Mouse (Mus musculus) olfactory bulb, adult 2 months (tissue): ENCODE data around the gene Ankrd11. TPM values are rescaled to one million over a fixed set of nuclear protein-coding genes. Genes with fewer than 3 reads are reported as not detected.

Experiments used
- H3K27ac ChIP-seq: fragments of 200-500 bp; 2 replicates; pipeline ENCODE4 v1.5.1; 2012; ENCODE audit warnings: low read depth, low read length; ENCODE audit not compliant: insufficient read depth
- H3K4me1 ChIP-seq: fragments of 200-500 bp; 2 replicates; pipeline ENCODE4 v1.6.1; 2012; ENCODE audit warnings: low read length; ENCODE audit not compliant: control insufficient read depth, insufficient read depth
- H3K4me3 ChIP-seq: fragments of 200-500 bp; 2 replicates; pipeline ENCODE4 v1.5.1; 2012; ENCODE audit warnings: mild to moderate bottlenecking, low read depth, low read length, moderate library complexity; ENCODE audit not compliant: insufficient read depth
- CTCF ChIP-seq: fragments of 200-500 bp; IDR thresholded peaks from 2 replicates; pipeline ENCODE4 v1.5.1; 2012; ENCODE audit warnings: low read depth, mild to moderate bottlenecking, low read length, moderate library complexity; ENCODE audit not compliant: insufficient read depth
- POLR2A ChIP-seq: fragments of 200-500 bp; IDR thresholded peaks from 2 replicates; pipeline ENCODE4 v1.6.1; 2012; ENCODE audit warnings: mild to moderate bottlenecking, low read depth, low read length, moderate library complexity; ENCODE audit not compliant: insufficient read depth
- WGBS: fragments of 180-500 bp; shearing (Covaris S2); methylation state at CpG from one replicate; pipeline ENCODE4 v1.1.7; 2018; 5-methylcytosine and 5-hydroxymethylcytosine counted together
- polyA plus RNA-seq: library from polyadenylated mRNA; stranded (reverse); fragments of >200 nt; gene quantifications from 2 replicates; pipeline ENCODE4 v1.2.4, GENCODE M21; 2012; ENCODE audit warnings: low replicate concordance; ENCODE audit not compliant: missing spikeins, insufficient read depth, insufficient read length

Gene Ankrd11
- polyA plus RNA-seq, 1 experiment, result 219 TPM

- TF ChIP-seq CTCF (no peak), POLR2A (no peak)
- Histone ChIP-seq H3K4me1 (peaks cover 25% of the 10 kb centered on the region), H3K27ac (peak overlapping the region; percentile 16; the same call in 1 of the 2 replicates), H3K4me3 (no peak overlapping the region)
- WGBS, result 55% methylated on average over 7 of the region's 7 CpGs
These were observed 123.5 kb downstream of the Ankrd11 start for GRCm38 (mm10) chr8:122918438-122919107.

GRCm38 (mm10) chr8:122917531-122918392 lies 124.3 kb downstream of the Ankrd11 start:
- H3K4me1 ChIP-seq, result peaks cover 23% of the 10 kb centered on the region
- H3K4me3 ChIP-seq, result no peak overlapping the region
- H3K27ac ChIP-seq, result peak overlapping the region; percentile 27; the same call in 1 of the 2 replicates
- WGBS, result 25% methylated on average over 11 of the region's 11 CpGs
- TF ChIP-seq CTCF (no peak), POLR2A (no peak)

- Histone ChIP-seq H3K27ac (no peak overlapping the region), H3K4me1 (peaks cover 20% of the 10 kb centered on the region), H3K4me3 (no peak overlapping the region)
- TF ChIP-seq POLR2A (no peak), CTCF (no peak)
- WGBS, result 57% methylated on average over 3 of the region's 3 CpGs
These were observed 125.3 kb downstream of the Ankrd11 start for GRCm38 (mm10) chr8:122916766-122917165.

DNA sequence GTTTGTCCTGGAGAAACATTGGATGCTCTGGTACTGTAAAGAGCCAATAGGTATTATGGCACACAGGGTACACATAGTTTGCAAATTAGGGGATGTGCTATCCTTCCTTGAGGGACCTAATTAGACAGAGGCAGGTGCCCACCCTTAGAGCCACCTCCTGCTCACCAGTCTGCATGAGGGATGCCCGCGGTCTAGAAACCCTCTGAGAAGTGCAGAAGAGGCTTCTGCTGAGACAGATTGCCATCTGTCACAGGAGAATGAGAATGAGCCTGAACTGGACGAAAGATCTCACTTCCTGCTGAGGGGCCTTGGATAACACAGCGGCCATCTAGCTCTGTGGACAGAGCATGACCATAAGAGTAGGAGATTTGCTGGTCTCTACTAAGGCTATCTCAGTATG lies 129.2 kb downstream of the Ankrd11 start:
- no peak overlapping the region for H3K27ac ChIP-seq
- H3K4me1 ChIP-seq, result peaks cover 8% of the 10 kb centered on the region
- no peak overlapping the region for H3K4me3 ChIP-seq
- WGBS, result 87% methylated on average over 4 of the region's 4 CpGs
- TF ChIP-seq CTCF (no peak), POLR2A (no peak)

DNA sequence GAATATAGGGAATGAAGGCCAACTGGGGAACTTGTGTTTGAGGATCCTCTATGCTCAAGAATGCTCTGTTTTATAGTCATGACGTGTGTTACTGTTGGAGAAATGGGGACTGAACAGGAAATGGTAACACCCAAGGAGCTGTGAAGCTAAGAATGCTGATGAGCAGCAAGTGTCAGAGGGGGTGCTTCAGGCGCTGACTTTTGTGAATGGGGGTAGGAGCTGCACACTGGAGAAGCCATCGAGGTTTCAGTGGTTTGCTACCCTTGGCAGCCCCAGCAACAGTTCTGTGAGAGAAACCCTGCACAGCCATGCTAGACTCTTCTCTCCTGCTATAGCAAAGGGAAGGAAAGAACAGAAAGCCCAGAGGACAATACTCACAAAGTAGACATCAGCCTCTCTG lies 129.9 kb downstream of the Ankrd11 start:
- 70% methylated on average over 3 of the region's 3 CpGs for WGBS
- peaks cover 4% of the 10 kb centered on the region for H3K4me1 ChIP-seq
- H3K27ac ChIP-seq, result no peak overlapping the region
- TF ChIP-seq CTCF (no peak), POLR2A (no peak)
- no peak overlapping the region for H3K4me3 ChIP-seq

DNA sequence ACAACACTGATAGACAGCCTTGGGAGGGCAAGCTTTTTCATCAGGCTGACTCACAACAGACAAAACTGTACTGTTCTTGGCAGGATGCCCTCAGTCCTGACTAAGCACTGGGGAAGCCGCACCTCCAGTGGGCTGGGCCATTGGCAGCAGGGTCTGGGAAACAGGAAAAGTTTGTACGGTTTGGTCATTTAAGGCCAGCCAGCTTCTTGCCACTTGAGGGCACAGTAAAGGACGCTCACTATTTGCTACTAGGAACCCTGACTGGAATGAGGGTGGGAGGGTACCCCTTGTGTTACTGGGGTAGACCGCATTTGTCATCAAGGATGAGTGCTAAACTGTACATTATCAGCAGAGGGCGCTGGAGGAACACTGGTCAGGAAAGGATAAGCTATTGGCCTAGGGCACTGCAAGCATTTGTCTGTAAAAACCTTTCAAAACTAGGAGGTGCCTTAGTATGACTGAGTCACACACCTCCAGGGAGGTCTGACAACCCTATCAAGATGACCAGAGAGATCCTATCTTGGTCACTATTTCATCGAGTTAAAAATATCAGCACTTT lies 135.5 kb downstream of the Ankrd11 start:
- WGBS, result 5% methylated on average over 6 of the region's 6 CpGs
- Histone ChIP-seq H3K27ac (peak overlapping the region; percentile 59), H3K4me3 (no peak overlapping the region), H3K4me1 (peaks cover 21% of the 10 kb centered on the region)
- TF ChIP-seq POLR2A, result no peak
- 0 out of 2 replicates have a peak, but pooled peaks have one; percentile 30 for TF ChIP-seq CTCF

- TF ChIP-seq CTCF, result no peak
- no peak for TF ChIP-seq POLR2A
- Histone ChIP-seq H3K27ac (no peak overlapping the region), H3K4me1 (peaks cover 27% of the 10 kb centered on the region), H3K4me3 (no peak overlapping the region)
- whole genome bisulfite sequencing, result 74% methylated on average over 4 of the region's 4 CpGs
These were observed 136.7 kb downstream of the Ankrd11 start for GRCm38 (mm10) chr8:122905346-122905745.

GRCm38 (mm10) chr8:122904496-122904895 lies 137.6 kb downstream of the Ankrd11 start:
- H3K4me1 ChIP-seq, result peaks cover 32% of the 10 kb centered on the region
- no peak for TF ChIP-seq CTCF
- TF ChIP-seq POLR2A, result no peak

GRCm38 (mm10) chr8:122903002-122903401 lies 139.1 kb downstream of the Ankrd11 start:
- Histone ChIP-seq H3K27ac (no peak overlapping the region), H3K4me3 (no peak overlapping the region), H3K4me1 (peaks cover 34% of the 10 kb centered on the region)
- no peak for TF ChIP-seq POLR2A
- no peak for TF ChIP-seq CTCF
- WGBS, result 73% methylated on average over 5 of the region's 5 CpGs

More at GRCm38 (mm10) chr8:122904496-122904895, 137.6 kb downstream of the Ankrd11 start:
- WGBS, result 90% methylated on average over 11 of the region's 11 CpGs
- H3K27ac ChIP-seq, result no peak overlapping the region
- no peak overlapping the region for H3K4me3 ChIP-seq
